Mouse (Mus musculus): ENCODE measurements around the gene Tmem120b.

DNA sequence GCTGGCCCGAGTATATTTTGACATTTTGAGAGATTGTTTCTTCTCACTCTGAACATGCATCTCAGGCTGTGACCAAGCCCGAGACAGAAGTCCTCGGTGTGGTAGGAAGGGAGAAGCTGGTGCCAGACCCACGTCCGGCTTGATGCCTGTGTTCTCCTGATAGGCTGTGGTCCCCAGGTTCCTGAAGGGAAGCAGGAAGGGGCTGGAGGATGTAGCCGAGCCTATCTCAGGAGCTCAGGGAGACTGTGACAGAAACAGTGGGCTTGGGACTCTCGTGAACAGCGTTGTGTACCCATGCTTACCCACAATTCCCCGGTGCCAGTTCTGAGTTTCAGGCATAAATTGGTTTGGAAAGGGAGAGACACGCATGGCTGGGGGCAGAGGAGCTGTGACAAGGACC lies 50.6 kb downstream of the Tmem120b start:
- TF ChIP-seq POLR2A (IDR thresholded peaks at IDR 0.05; ENCODE audit: low read depth, low read length), result no peak
- no peak for TF ChIP-seq CTCF (conservative IDR thresholded peaks at IDR 0.05; ENCODE audit: insufficient read depth, insufficient read length, low read depth, low read length)
